Mouse (Mus musculus) G1E (cell line): ENCODE data around the gene Agpat3.

Source experiments
- CTCF ChIP-seq: IDR thresholded peaks from 2 replicates; pipeline ENCODE4 v1.5.1; 2012; ENCODE audit warnings: low read depth, low read length, inconsistent platforms, mixed read lengths
- GATA1 ChIP-seq: IDR thresholded peaks from 2 replicates; pipeline ENCODE4 v1.6.1; 2012; ENCODE audit warnings: borderline replicate concordance, low read length, inconsistent platforms, mixed read lengths
- POLR2AphosphoS5 ChIP-seq: IDR thresholded peaks from 2 replicates; pipeline ENCODE4 v1.6.1; 2012; ENCODE audit warnings: low read depth, low read length, inconsistent platforms; ENCODE audit not compliant: insufficient replicate concordance

DNA sequence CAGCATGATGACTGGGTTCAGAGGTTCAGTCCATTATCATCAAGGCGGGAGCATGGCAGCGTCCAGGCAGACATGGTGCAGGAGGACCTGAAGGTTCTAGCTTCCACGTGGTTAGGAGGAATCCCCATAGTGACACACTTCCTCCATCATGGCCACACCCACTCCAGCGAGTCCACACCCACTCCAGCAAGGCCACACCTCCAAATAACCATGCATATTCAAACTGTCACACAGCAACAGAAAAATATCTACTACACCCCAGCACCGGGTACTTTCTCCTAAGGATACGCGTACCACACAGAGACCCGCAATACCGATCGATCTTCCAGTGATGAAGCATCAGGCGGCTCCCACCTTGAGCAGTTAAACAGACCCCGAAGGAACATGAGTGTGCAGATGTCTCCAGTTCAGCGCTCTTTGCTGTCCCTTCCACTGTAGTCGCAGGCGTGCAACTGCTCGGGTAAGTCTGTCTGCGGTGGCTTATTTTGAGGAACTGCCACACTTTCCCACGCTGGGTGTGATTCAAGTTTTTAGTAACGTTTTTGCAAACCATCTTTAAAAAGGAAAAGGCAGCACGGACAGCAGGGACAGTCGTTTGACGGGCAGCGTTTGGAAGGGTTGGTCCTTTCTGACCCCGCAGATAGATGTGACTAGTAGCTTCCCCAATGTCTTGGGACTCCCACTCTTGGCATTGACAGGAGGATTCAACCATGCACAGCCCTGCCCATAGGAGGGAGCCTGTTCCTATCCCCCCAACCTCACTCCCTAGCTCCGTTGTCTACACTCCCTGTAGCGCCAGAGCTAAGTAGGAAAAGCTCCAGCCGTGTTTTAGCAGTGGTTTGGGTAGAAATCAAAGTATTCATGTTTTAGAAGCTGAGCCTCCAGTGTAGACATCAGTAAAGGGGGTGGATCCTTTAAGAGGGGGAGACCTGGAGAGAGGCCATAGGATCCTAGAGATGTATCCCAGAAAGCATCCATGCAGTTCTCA lies 20.7 kb upstream of the Agpat3 start:
- TF ChIP-seq CTCF = no peak
- TF ChIP-seq POLR2AphosphoS5 = no peak
- no peak for TF ChIP-seq GATA1
